Mouse (Mus musculus): ENCODE data around the gene Scyl2. TPM values are rescaled to one million over a fixed set of nuclear protein-coding genes. Genes with fewer than 3 reads are reported as not detected.

The Scyl2 gene
- polyA plus RNA-seq, 1 experiment: 7.3 TPM

DNA sequence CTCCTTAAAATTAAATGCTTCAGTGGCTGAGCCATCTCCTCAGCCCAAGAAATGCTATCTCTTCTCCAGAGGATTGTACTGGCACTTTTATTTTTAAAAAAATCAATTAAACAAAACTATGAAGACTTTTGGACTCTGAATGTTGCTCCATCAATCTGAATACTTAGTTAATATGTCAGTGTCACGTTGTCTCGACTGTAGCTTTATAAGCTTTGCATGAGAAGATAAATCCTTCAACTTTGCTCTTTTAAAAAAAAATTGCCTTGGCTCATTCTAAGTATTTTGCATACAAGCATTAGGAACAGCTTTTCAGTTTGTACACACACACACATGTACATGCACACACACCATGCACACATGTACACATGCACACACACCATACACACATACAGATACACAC, 61.9 kb downstream of the Scyl2 start:
- TF ChIP-seq POLR2A (IDR thresholded peaks at IDR 0.05; ENCODE audit: low read depth, low read length): no peak
- no peak for TF ChIP-seq CTCF (IDR thresholded peaks at IDR 0.05; ENCODE audit: extremely low read depth, insufficient read depth, insufficient read length, insufficient replicate concordance)
- H3K4me1 ChIP-seq (ENCODE audit: control insufficient read depth, insufficient read depth, insufficient read length): no peaks in the 10 kb centered on the region
- WGBS: 89% methylated on average over 2 of the region's 2 CpGs
- no peak overlapping the region for H3K4me3 ChIP-seq (ENCODE audit: extremely low read depth, insufficient read depth, insufficient read length)
- no peaks in the 10 kb centered on the region for H3K36me3 ChIP-seq (ENCODE audit: control insufficient read depth, insufficient read depth, low read length)
- H3K27me3 ChIP-seq (ENCODE audit: control insufficient read depth, insufficient read depth, low read length): no peaks in the 10 kb centered on the region
- DNase-seq (ENCODE audit: low read depth in 1 of 2, low spot score in 2 of 2): no peak
- H3K27ac ChIP-seq (ENCODE audit: insufficient read depth, low read length): no peak overlapping the region

DNA sequence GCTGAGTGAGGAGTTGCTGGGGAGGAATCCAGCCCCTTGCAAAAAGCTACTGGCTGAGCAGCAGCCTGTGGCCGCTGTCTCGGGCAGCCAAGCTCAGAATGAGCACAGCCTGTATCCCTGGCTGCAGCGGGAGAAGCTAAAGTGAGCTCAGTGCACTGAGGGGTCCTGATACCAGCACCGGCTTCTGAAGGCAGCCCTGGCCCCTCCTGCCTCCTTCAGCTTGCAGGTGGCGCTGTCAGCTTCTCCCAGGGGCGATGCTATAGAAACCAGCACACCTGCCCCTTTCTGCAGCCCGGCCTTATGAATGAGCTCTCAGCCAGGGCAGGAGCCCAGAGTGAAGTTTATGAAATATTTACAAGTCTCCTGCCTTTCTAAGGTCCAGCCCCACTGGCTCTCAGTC, 65.0 kb downstream of the Scyl2 start, which contains the start of gene Slc17a8:
Gene Slc17a8 (minus strand): TSS at position 125 of the 400 bp plus-strand sequence.
- no peaks in the 10 kb centered on the region for H3K4me1 ChIP-seq (ENCODE audit: control insufficient read depth, insufficient read depth, insufficient read length)
- TF ChIP-seq CTCF (IDR thresholded peaks at IDR 0.05; ENCODE audit: extremely low read depth, insufficient read depth, insufficient read length, insufficient replicate concordance) (no peak), POLR2A (IDR thresholded peaks at IDR 0.05; ENCODE audit: low read depth, low read length) (no peak)
- no peak for DNase-seq (ENCODE audit: low read depth in 1 of 2, low spot score in 2 of 2)
- H3K4me3 ChIP-seq (ENCODE audit: extremely low read depth, insufficient read depth, insufficient read length): no peak within 1 kb of the TSS
- WGBS: 78% methylated on average over 7 of the region's 7 CpGs
- H3K27me3 ChIP-seq (ENCODE audit: control insufficient read depth, insufficient read depth, low read length): no peaks in the 10 kb centered on the region
- no peak within 1 kb of the TSS for H3K27ac ChIP-seq (ENCODE audit: insufficient read depth, low read length)
- no peaks in the 10 kb centered on the region for H3K36me3 ChIP-seq (ENCODE audit: control insufficient read depth, insufficient read depth, low read length)

DNA sequence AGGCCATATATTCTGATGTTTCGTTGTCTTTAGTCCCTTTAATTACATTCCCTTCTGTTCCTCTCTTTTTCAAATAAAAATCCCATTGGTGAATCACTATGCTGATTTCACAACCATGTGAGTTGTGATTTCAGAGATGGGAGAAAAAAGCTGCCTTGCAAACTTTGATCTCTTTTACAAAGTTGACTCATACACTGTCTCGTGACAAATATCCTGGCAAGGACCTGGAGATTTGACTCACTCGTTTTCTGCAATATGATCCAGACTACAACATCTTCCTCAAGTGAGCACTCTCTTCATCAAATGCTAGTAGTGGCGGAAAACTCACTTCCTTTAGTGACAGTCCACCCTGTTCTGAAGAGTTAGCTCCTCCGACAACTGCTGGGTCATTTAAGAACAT, 86.8 kb downstream of the Scyl2 start:
- no peak for TF ChIP-seq POLR2A (IDR thresholded peaks at IDR 0.05; ENCODE audit: low read depth, low read length)
- no peak for TF ChIP-seq CTCF (IDR thresholded peaks at IDR 0.05; ENCODE audit: extremely low read depth, insufficient read depth, insufficient read length, insufficient replicate concordance)
- no peak overlapping the region for H3K27ac ChIP-seq (ENCODE audit: insufficient read depth, low read length)

DNA sequence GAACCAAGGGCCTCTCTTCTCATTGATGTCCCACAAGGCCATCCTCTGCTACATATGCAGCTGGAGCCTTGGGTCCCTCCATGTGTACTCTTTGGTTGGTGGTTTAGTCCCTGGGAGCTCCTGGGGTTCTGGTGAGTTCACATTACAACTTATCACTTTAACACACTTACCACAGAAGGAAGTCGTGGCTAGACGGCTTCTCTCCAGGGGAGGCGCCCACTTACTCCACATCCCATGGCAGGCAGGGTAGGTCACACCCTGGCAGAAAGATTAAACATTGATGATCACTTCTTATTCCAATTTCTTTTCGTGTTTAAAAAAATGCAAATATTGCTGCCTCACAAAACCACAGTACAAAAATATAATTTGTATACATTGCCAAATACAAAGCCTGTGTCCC, 88.8 kb downstream of the Scyl2 start:
- Histone ChIP-seq H3K27ac (ENCODE audit: insufficient read depth, low read length) (no peak overlapping the region), H3K27me3 (ENCODE audit: control insufficient read depth, insufficient read depth, low read length) (no peaks in the 10 kb centered on the region), H3K36me3 (ENCODE audit: control insufficient read depth, insufficient read depth, low read length) (no peaks in the 10 kb centered on the region), H3K4me1 (ENCODE audit: control insufficient read depth, insufficient read depth, insufficient read length) (no peaks in the 10 kb centered on the region), H3K4me3 (ENCODE audit: extremely low read depth, insufficient read depth, insufficient read length) (no peak overlapping the region)
- DNase-seq (ENCODE audit: low read depth in 1 of 2, low spot score in 2 of 2): no peak
- WGBS: 23% methylated on average over 4 of the region's 4 CpGs
- no peak for TF ChIP-seq POLR2A (IDR thresholded peaks at IDR 0.05; ENCODE audit: low read depth, low read length)

More for the DNA sequence above, 86.8 kb downstream of the Scyl2 start:
- 72% methylated on average over 5 of the region's 5 CpGs for WGBS
- no peaks in the 10 kb centered on the region for H3K27me3 ChIP-seq (ENCODE audit: control insufficient read depth, insufficient read depth, low read length)
- H3K4me3 ChIP-seq (ENCODE audit: extremely low read depth, insufficient read depth, insufficient read length): no peak overlapping the region
- DNase-seq (ENCODE audit: low read depth in 1 of 2, low spot score in 2 of 2): no peak
- no peaks in the 10 kb centered on the region for H3K36me3 ChIP-seq (ENCODE audit: control insufficient read depth, insufficient read depth, low read length)
- no peaks in the 10 kb centered on the region for H3K4me1 ChIP-seq (ENCODE audit: control insufficient read depth, insufficient read depth, insufficient read length)

DNA sequence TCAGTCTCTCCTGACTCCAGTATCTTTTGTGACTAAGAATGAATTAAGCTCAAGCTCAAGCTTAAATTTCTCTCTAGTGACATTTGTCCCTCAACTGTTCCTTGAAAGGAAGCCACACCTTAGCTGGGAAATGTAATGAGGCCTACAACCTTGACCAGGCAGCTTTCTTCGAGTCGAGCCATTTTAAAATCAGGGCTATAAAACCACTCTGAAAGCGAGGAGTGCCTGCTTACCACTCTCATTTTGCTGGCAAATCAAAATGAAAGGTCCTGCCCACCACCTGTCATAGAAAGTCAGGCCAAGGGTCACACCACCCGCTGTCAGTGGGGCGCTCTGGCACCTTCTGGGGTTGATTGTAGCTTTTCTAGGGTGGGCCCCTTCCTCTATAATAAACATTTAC, 90.2 kb downstream of the Scyl2 start:
- Histone ChIP-seq H3K27me3 (ENCODE audit: control insufficient read depth, insufficient read depth, low read length) (no peaks in the 10 kb centered on the region), H3K4me1 (ENCODE audit: control insufficient read depth, insufficient read depth, insufficient read length) (no peaks in the 10 kb centered on the region), H3K27ac (ENCODE audit: insufficient read depth, low read length) (no peak overlapping the region), H3K36me3 (ENCODE audit: control insufficient read depth, insufficient read depth, low read length) (no peaks in the 10 kb centered on the region), H3K4me3 (ENCODE audit: extremely low read depth, insufficient read depth, insufficient read length) (no peak overlapping the region)
- DNase-seq (ENCODE audit: low read depth in 1 of 2, low spot score in 2 of 2): no peak
- TF ChIP-seq POLR2A (IDR thresholded peaks at IDR 0.05; ENCODE audit: low read depth, low read length) (no peak), CTCF (IDR thresholded peaks at IDR 0.05; ENCODE audit: extremely low read depth, insufficient read depth, insufficient read length, insufficient replicate concordance) (no peak)
- WGBS: 91% methylated on average over 5 of the region's 5 CpGs

DNA sequence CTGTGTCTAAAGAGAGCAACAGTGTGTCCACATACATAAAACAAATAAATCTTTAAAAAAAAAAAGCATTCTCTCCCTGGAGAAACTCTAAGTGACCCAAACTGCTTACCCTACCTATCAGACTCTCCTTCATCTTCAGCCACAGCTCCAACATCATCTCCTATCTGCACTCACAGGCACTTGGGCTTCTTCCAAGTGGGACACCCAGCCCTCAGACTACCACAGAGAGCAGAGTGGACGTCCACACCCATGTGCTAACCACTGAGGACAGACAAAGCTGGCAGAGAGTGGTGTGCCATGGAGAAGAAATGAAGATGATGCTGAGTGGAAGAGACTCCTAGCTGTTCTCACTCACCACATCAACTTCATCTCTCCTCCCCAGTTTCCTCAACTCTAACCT, 90.6 kb downstream of the Scyl2 start:
- DNase-seq (ENCODE audit: low read depth in 1 of 2, low spot score in 2 of 2): no peak
- WGBS: 84% methylated on average over 1 of the region's 1 CpGs
- TF ChIP-seq POLR2A (IDR thresholded peaks at IDR 0.05; ENCODE audit: low read depth, low read length) (no peak), CTCF (IDR thresholded peaks at IDR 0.05; ENCODE audit: extremely low read depth, insufficient read depth, insufficient read length, insufficient replicate concordance) (no peak)
- no peaks in the 10 kb centered on the region for H3K27me3 ChIP-seq (ENCODE audit: control insufficient read depth, insufficient read depth, low read length)
- no peaks in the 10 kb centered on the region for H3K4me1 ChIP-seq (ENCODE audit: control insufficient read depth, insufficient read depth, insufficient read length)
- H3K4me3 ChIP-seq (ENCODE audit: extremely low read depth, insufficient read depth, insufficient read length): no peak overlapping the region
- no peaks in the 10 kb centered on the region for H3K36me3 ChIP-seq (ENCODE audit: control insufficient read depth, insufficient read depth, low read length)
- no peak overlapping the region for H3K27ac ChIP-seq (ENCODE audit: insufficient read depth, low read length)

DNA sequence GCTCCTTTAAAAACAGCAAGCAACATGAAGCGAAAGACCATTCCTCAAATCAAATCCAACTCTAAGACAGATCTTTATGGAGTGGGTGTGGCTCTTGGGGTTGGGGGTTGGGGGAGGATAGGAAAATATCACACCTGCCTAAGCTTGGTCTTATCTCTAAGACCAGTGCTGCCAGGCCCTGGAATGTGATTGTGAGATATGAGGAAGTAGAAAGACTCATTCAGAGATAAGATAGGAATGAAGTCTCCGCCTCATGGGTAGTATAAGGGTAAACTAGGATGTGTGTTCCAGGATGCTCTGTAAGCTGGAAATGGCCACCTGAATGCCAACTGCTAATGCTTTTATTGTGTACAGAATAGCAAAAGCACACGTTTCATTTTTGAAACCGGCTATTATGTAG, 91.8 kb downstream of the Scyl2 start:
- TF ChIP-seq POLR2A (IDR thresholded peaks at IDR 0.05; ENCODE audit: low read depth, low read length) (no peak), CTCF (IDR thresholded peaks at IDR 0.05; ENCODE audit: extremely low read depth, insufficient read depth, insufficient read length, insufficient replicate concordance) (no peak)
- Histone ChIP-seq H3K4me1 (ENCODE audit: control insufficient read depth, insufficient read depth, insufficient read length) (no peaks in the 10 kb centered on the region), H3K36me3 (ENCODE audit: control insufficient read depth, insufficient read depth, low read length) (no peaks in the 10 kb centered on the region), H3K27ac (ENCODE audit: insufficient read depth, low read length) (no peak overlapping the region), H3K27me3 (ENCODE audit: control insufficient read depth, insufficient read depth, low read length) (no peaks in the 10 kb centered on the region), H3K4me3 (ENCODE audit: extremely low read depth, insufficient read depth, insufficient read length) (no peak overlapping the region)
- 80% methylated on average over 4 of the region's 4 CpGs for WGBS
- no peak for DNase-seq (ENCODE audit: low read depth in 1 of 2, low spot score in 2 of 2)
